Mouse (Mus musculus): ENCODE measurements around the gene Adgrb3.

- TF ChIP-seq CTCF (IDR thresholded peaks at IDR 0.05; ENCODE audit: extremely low read depth, insufficient read depth, low read length) (no peak), POLR2A (IDR thresholded peaks at IDR 0.05; ENCODE audit: extremely low read depth, insufficient read depth, low read length) (no peak)
Observed at GRCm38 (mm10) chr1:25832260-25832659, 2.8 kb upstream of the Adgrb3 start.

Data from cortical plate, adult 2 months (tissue).